Mouse (Mus musculus) monocyte, adult 59 days (primary cell): ENCODE data around the gene Lcmt1. TPM values are rescaled to one million over a fixed set of nuclear protein-coding genes. Genes with fewer than 3 reads are reported as not detected.

Experiments used
- total RNA-seq, 2 experiments: library from RNA; stranded (reverse); gene quantifications; one replicate each; pipeline ENCODE4 v1.2.4; 2023

The Lcmt1 gene
- total RNA-seq, result 10 to 100 TPM; 15.2 to 16.7 TPM

GRCm38 (mm10) chr7:123369759-123370481, at the start of gene Lcmt1, which contains the start of gene Arhgap17:
Gene Lcmt1, plus strand, starts transcription at chr7:123369784.
Gene Arhgap17, minus strand, starts transcription at chr7:123369915.

GRCm38 (mm10) chr7:123462070-123462501, 92.5 kb downstream of the Lcmt1 start, which contains the start of gene Aqp8:
Gene Aqp8, plus strand, starts transcription at chr7:123462291.

Other genes starting within 250 kb of the Lcmt1 start
- gene Tnrc6a, start 245.9 kb upstream of the Lcmt1 start, total RNA-seq, result 10 to 100 TPM; 56.1 to 72.1 TPM
- gene Slc5a11, start 155.0 kb upstream of the Lcmt1 start, total RNA-seq, result 1 to 10 TPM; 4.0 to 8.5 TPM
- gene Arhgap17, start 131 bp downstream of the Lcmt1 start, total RNA-seq, result 100 to 1,000 TPM; 192 to 209 TPM
- gene Aqp8, start 92.5 kb downstream of the Lcmt1 start, total RNA-seq, result not detected
- gene Zkscan2, start 130.7 kb downstream of the Lcmt1 start, total RNA-seq, result not detected